Mouse (Mus musculus) cerebellum, postnatal 14 days (tissue): Measurements from ENCODE around the gene Nat14.
"Not testable (repeated sequence)": the region's sequence is repeated elsewhere in the genome, so short reads cannot be mapped to it uniquely, and the experiment has no call there.

Experiments
- DNase-seq, 2 experiments: peaks; one replicate each; pipeline ENCODE4 v3.0.0; 2021; ENCODE audit warnings: mixed read lengths in 2 of 2

The Nat14 gene

GRCm38 (mm10) chr7:4921824-4922482, at the start of gene Nat14:
Gene Nat14, plus strand, starts transcription at chr7:4922028.
- no peak for DNase-seq

- DNase-seq = peak; percentile 89 to 91
Observed at GRCm38 (mm10) chr7:4876753-4877221, 45.0 kb upstream of the Nat14 start, which contains the start of gene Isoc2a. Gene Isoc2a, plus strand, starts transcription at chr7:4877153.

GRCm38 (mm10) chr7:4877226-4877625, 44.6 kb upstream of the Nat14 start:
- peak in 1 of 2 experiments; percentile 29 for DNase-seq

- no peak for DNase-seq
Observed at GRCm38 (mm10) chr7:4878186-4878585, 43.6 kb upstream of the Nat14 start.

- DNase-seq = not testable (repeated sequence)
Observed at GRCm38 (mm10) chr7:4879036-4879435, 42.8 kb upstream of the Nat14 start.

- no peak for DNase-seq
Observed at GRCm38 (mm10) chr7:4886680-4887079, 35.1 kb upstream of the Nat14 start.

GRCm38 (mm10) chr7:4895186-4895585, 26.6 kb upstream of the Nat14 start:
- no peak for DNase-seq

GRCm38 (mm10) chr7:4898851-4899648, 22.8 kb upstream of the Nat14 start:
- DNase-seq = peak; percentile 53 to 68

- DNase-seq = peak; percentile 50 to 54
Observed at GRCm38 (mm10) chr7:4899649-4900522, 21.9 kb upstream of the Nat14 start.

- DNase-seq = no peak
Observed at GRCm38 (mm10) chr7:4900523-4900851, 21.3 kb upstream of the Nat14 start.

- DNase-seq = peak; percentile 36 to 76
Observed at GRCm38 (mm10) chr7:4901171-4901570, 20.7 kb upstream of the Nat14 start.

GRCm38 (mm10) chr7:4902404-4902803, 19.4 kb upstream of the Nat14 start:
- DNase-seq = no peak

GRCm38 (mm10) chr7:4906466-4906950, 15.3 kb upstream of the Nat14 start, which contains the start of gene Gm36210:
Gene Gm36210, minus strand, starts transcription at chr7:4906516.
- DNase-seq = no peak

GRCm38 (mm10) chr7:4911561-4911960, 10.3 kb upstream of the Nat14 start:
- DNase-seq = peak; percentile 72 to 85

GRCm38 (mm10) chr7:4912248-4912647, 9.6 kb upstream of the Nat14 start:
- no peak for DNase-seq

- DNase-seq = peak; percentile 98 to 99
Observed at GRCm38 (mm10) chr7:4915007-4915665, 6.7 kb upstream of the Nat14 start, which contains the start of gene Zfp628. Gene Zfp628, plus strand, starts transcription at chr7:4915217.

GRCm38 (mm10) chr7:4915669-4916416, 6.0 kb upstream of the Nat14 start:
- peak; percentile 55 to 67 for DNase-seq

GRCm38 (mm10) chr7:4917494-4917893, 4.3 kb upstream of the Nat14 start:
- DNase-seq = no peak

- DNase-seq = no peak
Observed at GRCm38 (mm10) chr7:4918681-4919080, 3.1 kb upstream of the Nat14 start.

GRCm38 (mm10) chr7:4919096-4919495, 2.7 kb upstream of the Nat14 start:
- no peak for DNase-seq

- no peak for DNase-seq
Observed at GRCm38 (mm10) chr7:4919971-4920370, 1.9 kb upstream of the Nat14 start.
